Mouse (Mus musculus): ENCODE measurements around the gene Pgd. TPM values are rescaled to one million over a fixed set of nuclear protein-coding genes. Genes with fewer than 3 reads are reported as not detected.
"Not testable (repeated sequence)": the region's sequence is repeated elsewhere in the genome, so short reads cannot be mapped to it uniquely, and the experiment has no call there.

The Pgd gene
- 195 and 210 TPM in 2 replicates for polyA plus RNA-seq (2015; fragmentation: Nextera tagmentation; extraction: Ambion mirVana)

GRCm38 (mm10) chr4:149166215-149166946, at the start of gene Pgd:
Gene Pgd, minus strand, starts transcription at chr4:149166771.
- under 1% methylated on average over 59 of the region's 59 CpGs for WGBS
- H3K36me3 ChIP-seq: peaks cover 5% of the 10 kb centered on the region; the same call in 1 of the 2 replicates

DNA sequence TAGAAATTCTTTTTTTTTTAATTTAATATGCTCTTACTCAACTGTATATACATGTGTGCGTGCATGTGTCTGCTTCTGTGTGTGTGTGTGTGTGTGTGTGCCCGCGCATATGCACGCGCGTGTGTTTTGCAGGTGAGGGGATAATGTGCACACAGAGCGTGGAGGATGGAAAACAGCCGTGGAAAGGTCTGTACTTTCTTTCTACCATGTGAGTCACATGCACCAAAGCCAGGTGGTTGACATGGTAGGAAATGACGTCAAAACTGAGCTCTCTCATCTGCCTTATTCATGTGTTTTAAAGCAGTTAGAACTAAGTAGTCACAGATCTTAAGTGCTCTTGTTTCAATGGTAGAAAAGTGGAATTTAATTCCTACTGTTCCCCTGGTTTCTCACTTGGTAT, 49.4 kb upstream of the Pgd start:
- no peak overlapping the region for H3K4me3 ChIP-seq (replicated peaks)
- H3K9ac ChIP-seq: no peak overlapping the region
- ATAC-seq: no peak
- H3K4me2 ChIP-seq (replicated peaks): no peak overlapping the region
- H3K36me3 ChIP-seq: peaks cover 14% of the 10 kb centered on the region
- no peaks in the 10 kb centered on the region for H3K27me3 ChIP-seq (replicated peaks)
- H3K27ac ChIP-seq: no peak overlapping the region
- no peaks in the 10 kb centered on the region for H3K9me3 ChIP-seq
- WGBS: 82% methylated on average over 9 of the region's 9 CpGs
- peaks cover 12% of the 10 kb centered on the region; the same call in 1 of the 2 replicates for H3K4me1 ChIP-seq (replicated peaks)

More at GRCm38 (mm10) chr4:149166215-149166946, at the start of gene Pgd:
- no peaks in the 10 kb centered on the region for H3K27me3 ChIP-seq (replicated peaks)
- H3K4me3 ChIP-seq (replicated peaks): peak within 1 kb of the TSS; percentile 83
- peaks cover 12% of the 10 kb centered on the region; the same call in 1 of the 2 replicates for H3K4me1 ChIP-seq (replicated peaks)
- H3K9ac ChIP-seq: peak within 1 kb of the TSS; percentile 86
- H3K4me2 ChIP-seq (replicated peaks): peak within 1 kb of the TSS; percentile 81
- peak within 1 kb of the TSS; percentile 88 for H3K27ac ChIP-seq
- peak; percentile 97 for ATAC-seq
- H3K9me3 ChIP-seq: no peaks in the 10 kb centered on the region

DNA sequence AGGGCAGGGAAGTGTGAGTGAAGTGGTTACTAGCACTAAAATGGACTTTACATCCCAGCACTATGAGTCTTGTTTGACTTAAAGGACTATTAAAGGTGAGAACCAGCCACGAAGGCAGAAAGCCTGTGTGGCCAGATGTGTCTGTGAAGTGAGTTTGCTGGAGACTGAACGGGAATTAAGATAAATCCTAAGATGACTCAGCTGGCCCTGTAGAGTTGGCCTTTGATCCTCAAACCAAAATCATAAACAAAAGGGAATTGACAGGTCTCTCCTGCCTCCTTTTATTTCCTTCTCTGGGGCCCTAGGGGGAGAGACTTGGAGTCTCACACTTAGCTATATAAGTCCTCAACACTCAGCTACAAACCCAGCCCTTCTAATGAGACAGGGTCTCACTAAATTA, 48.8 kb upstream of the Pgd start:
- 25% methylated on average over 2 of the region's 2 CpGs for WGBS
- 0 out of 2 replicates have a peak overlapping the region, but pooled peaks have one; percentile 18 for H3K27ac ChIP-seq
- no peaks in the 10 kb centered on the region for H3K9me3 ChIP-seq
- H3K4me3 ChIP-seq (replicated peaks): no peak overlapping the region
- peak; percentile 86 for ATAC-seq
- H3K27me3 ChIP-seq (replicated peaks): no peaks in the 10 kb centered on the region
- peaks cover 12% of the 10 kb centered on the region; the same call in 1 of the 2 replicates for H3K4me1 ChIP-seq (replicated peaks)
- no peak overlapping the region for H3K9ac ChIP-seq
- peaks cover 14% of the 10 kb centered on the region for H3K36me3 ChIP-seq
- H3K4me2 ChIP-seq (replicated peaks): no peak overlapping the region

DNA sequence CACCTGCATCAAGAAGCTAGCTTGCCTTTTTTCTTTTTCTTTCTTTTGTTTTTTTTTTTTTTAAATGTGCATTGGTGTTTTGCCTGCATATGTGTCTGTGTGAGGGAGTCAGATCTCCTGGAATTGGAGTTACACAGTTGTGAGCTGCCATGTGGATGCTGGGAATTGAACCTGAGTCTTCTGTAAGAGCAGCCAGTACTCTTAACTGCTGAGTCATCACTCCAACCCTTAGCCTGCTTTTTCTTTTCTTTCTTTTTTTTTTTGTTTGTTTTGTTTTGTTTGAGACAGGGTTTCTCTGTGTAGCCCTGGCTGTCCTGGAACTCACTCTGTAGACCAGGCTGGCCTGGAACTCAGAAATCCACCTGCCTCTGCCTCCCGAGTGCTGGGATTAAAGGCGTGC, 47.9 kb upstream of the Pgd start:
- H3K4me2 ChIP-seq (replicated peaks); H3K27ac ChIP-seq; H3K9ac ChIP-seq; H3K9me3 ChIP-seq; H3K27me3 ChIP-seq (replicated peaks); ATAC-seq; H3K4me3 ChIP-seq (replicated peaks): not testable (repeated sequence)
- peaks cover 12% of the 10 kb centered on the region; the same call in 1 of the 2 replicates for H3K4me1 ChIP-seq (replicated peaks)
- H3K36me3 ChIP-seq: peaks cover 14% of the 10 kb centered on the region
- WGBS: 91% methylated on average over 2 of the region's 2 CpGs

DNA sequence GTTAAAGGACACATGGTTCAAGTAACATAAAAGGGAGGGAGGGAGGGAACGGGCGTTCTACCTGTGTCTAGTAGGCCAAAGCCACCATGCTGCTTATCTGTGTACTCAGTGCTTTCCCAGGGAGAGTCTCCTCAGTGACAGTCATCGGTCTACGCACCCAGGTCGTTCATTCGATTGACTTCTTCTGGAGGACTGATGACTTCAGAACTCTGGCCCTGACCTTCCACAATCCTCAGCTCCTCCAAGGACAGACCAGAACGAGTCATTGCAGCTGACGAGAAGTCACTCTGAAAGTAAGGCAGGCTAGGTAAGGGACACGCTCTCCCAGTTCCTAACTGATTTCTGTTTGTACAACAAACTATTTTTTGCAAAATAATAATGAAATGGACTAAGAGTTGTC, 46.9 kb upstream of the Pgd start:
- WGBS: 91% methylated on average over 9 of the region's 9 CpGs
- Histone ChIP-seq H3K27me3 (replicated peaks) (no peaks in the 10 kb centered on the region), H3K4me2 (replicated peaks) (no peak overlapping the region), H3K9me3 (no peaks in the 10 kb centered on the region), H3K36me3 (peaks cover 14% of the 10 kb centered on the region), H3K4me1 (replicated peaks) (peaks cover 12% of the 10 kb centered on the region; the same call in 1 of the 2 replicates), H3K27ac (no peak overlapping the region), H3K4me3 (replicated peaks) (no peak overlapping the region), H3K9ac (no peak overlapping the region)
- no peak for ATAC-seq

DNA sequence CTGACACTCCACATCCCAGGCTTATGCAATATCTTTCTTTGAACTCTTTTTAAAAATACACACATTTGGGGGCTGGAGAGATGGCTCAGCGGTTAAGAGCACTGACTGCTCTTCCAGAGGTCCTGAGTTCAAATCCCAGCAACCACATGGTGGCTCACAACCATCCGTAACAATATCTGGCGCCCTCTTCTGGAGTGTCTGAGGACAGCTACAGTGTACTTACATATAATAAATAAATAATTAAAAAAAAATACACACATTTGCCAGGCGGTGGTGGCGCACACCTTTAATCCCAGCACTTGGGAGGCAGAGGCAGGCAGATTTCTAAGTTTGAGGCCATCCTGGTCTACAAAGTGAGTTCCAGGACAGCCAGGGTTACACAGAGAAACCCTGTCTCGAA, 44.9 kb upstream of the Pgd start:
- H3K4me1 ChIP-seq (replicated peaks); H3K9me3 ChIP-seq; ATAC-seq; H3K27ac ChIP-seq; H3K9ac ChIP-seq; H3K27me3 ChIP-seq (replicated peaks); H3K4me2 ChIP-seq (replicated peaks); H3K4me3 ChIP-seq (replicated peaks): not testable (repeated sequence)
- H3K36me3 ChIP-seq: peaks cover 14% of the 10 kb centered on the region
- 89% methylated on average over 6 of the region's 6 CpGs for WGBS

DNA sequence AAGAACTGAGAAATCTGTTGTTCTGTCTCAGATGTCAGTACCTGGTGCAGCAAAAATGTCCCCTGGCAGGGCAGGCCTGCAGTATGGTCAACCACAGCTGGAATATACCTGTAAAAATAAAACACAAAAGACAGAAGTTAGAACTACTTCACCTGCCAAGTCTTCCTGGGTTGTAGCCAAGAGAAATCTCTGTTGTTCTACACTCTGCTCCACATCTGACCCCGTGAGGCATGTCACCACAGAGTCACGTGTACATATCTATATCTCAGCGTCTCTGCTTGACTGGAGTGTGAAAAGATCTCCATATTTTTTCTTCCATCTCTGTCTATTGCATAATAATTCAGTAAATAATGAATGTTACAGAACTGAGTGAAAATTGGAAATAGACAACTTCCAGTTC, 35.9 kb upstream of the Pgd start:
- H3K4me2 ChIP-seq (replicated peaks): no peak overlapping the region
- H3K27ac ChIP-seq: no peak overlapping the region
- H3K9ac ChIP-seq: no peak overlapping the region
- H3K36me3 ChIP-seq: peaks cover 4% of the 10 kb centered on the region; the same call in 1 of the 2 replicates
- no peaks in the 10 kb centered on the region for H3K27me3 ChIP-seq (replicated peaks)
- no peak for ATAC-seq
- H3K9me3 ChIP-seq: no peaks in the 10 kb centered on the region
- H3K4me3 ChIP-seq (replicated peaks): no peak overlapping the region
- no peaks in the 10 kb centered on the region for H3K4me1 ChIP-seq (replicated peaks)
- WGBS: 80% methylated on average over 3 of the region's 3 CpGs

DNA sequence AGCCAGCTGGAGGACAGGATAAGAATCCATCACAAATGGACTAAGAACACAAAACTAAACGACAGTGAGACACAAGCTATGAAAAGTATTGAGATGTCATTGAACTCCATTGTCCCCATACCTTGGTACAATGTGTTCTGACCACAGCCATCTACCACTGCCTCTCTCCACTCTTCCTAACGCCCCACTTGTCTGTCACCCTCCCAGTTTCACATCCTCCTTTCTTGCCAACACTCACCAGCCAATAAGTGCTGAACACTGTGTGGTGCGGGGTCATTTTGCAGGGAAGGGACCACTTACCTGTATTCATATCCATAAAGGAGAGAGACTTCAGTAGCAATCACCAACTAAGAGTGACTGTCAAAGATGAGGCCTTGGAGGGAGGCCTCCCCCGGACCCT, 34.5 kb upstream of the Pgd start:
- no peaks in the 10 kb centered on the region for H3K4me1 ChIP-seq (replicated peaks)
- H3K27ac ChIP-seq: no peak overlapping the region
- H3K9me3 ChIP-seq: no peaks in the 10 kb centered on the region
- 90% methylated on average over 4 of the region's 4 CpGs for WGBS
- H3K27me3 ChIP-seq (replicated peaks): no peaks in the 10 kb centered on the region
- no peak overlapping the region for H3K4me2 ChIP-seq (replicated peaks)
- H3K36me3 ChIP-seq: peaks cover 4% of the 10 kb centered on the region; the same call in 1 of the 2 replicates
- ATAC-seq: no peak
- no peak overlapping the region for H3K4me3 ChIP-seq (replicated peaks)
- H3K9ac ChIP-seq: no peak overlapping the region

- no peak overlapping the region for H3K9ac ChIP-seq
- H3K4me1 ChIP-seq (replicated peaks): no peaks in the 10 kb centered on the region
- H3K27me3 ChIP-seq (replicated peaks): no peaks in the 10 kb centered on the region
- no peak overlapping the region for H3K27ac ChIP-seq
- no peak for ATAC-seq
- H3K4me2 ChIP-seq (replicated peaks): no peak overlapping the region
- no peaks in the 10 kb centered on the region for H3K9me3 ChIP-seq
- H3K36me3 ChIP-seq: peaks cover 4% of the 10 kb centered on the region; the same call in 1 of the 2 replicates
- WGBS: 42% methylated on average over 1 of the region's 1 CpGs
- H3K4me3 ChIP-seq (replicated peaks): no peak overlapping the region
These were observed 30.6 kb upstream of the Pgd start for GRCm38 (mm10) chr4:149197180-149197579.

- H3K9ac ChIP-seq: no peak overlapping the region
- ATAC-seq: no peak
- no peak overlapping the region for H3K4me3 ChIP-seq (replicated peaks)
- 81% methylated on average over 7 of the region's 7 CpGs for WGBS
- no peak overlapping the region for H3K4me2 ChIP-seq (replicated peaks)
- no peaks in the 10 kb centered on the region for H3K27me3 ChIP-seq (replicated peaks)
- H3K4me1 ChIP-seq (replicated peaks): no peaks in the 10 kb centered on the region
- H3K9me3 ChIP-seq: no peaks in the 10 kb centered on the region
- H3K36me3 ChIP-seq: peaks cover 8% of the 10 kb centered on the region; the same call in 1 of the 2 replicates
- H3K27ac ChIP-seq: no peak overlapping the region
These were observed 24.5 kb upstream of the Pgd start for GRCm38 (mm10) chr4:149191103-149191502.

- H3K4me1 ChIP-seq (replicated peaks): no peaks in the 10 kb centered on the region
- no peak overlapping the region for H3K4me3 ChIP-seq (replicated peaks)
- WGBS: 84% methylated on average over 2 of the region's 2 CpGs
- no peak overlapping the region for H3K4me2 ChIP-seq (replicated peaks)
- H3K36me3 ChIP-seq: peaks cover 8% of the 10 kb centered on the region
- H3K27me3 ChIP-seq (replicated peaks): no peaks in the 10 kb centered on the region
- no peak overlapping the region for H3K27ac ChIP-seq
- ATAC-seq: peak; percentile 58; the same call in 1 of the 2 replicates
- H3K9ac ChIP-seq: no peak overlapping the region
- no peaks in the 10 kb centered on the region for H3K9me3 ChIP-seq
These were observed 22.0 kb upstream of the Pgd start for GRCm38 (mm10) chr4:149188563-149188962.

DNA sequence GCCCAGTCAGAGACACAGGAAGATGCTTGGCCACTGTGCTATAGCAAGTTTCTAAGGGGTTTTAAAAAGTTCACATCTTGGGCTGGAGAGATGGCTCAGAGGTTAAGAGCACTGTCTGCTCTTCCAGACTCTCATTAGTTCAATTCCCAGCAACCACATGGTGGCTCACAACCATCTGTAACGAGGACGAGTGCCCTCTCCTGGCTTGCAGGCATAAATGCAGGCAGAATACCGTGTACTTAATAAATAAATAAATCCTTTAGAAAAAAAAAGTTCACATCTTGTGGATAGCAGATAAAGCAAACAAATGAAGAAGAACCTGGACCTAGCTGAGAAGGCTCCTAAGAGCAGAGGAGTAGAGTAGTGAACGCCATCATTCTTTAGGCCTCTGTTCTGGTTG, 16.2 kb upstream of the Pgd start:
- Histone ChIP-seq H3K36me3 (peaks cover 22% of the 10 kb centered on the region), H3K4me3 (replicated peaks) (no peak overlapping the region), H3K27me3 (replicated peaks) (no peaks in the 10 kb centered on the region), H3K27ac (no peak overlapping the region), H3K9ac (no peak overlapping the region), H3K4me1 (replicated peaks) (no peaks in the 10 kb centered on the region; the same call in 1 of the 2 replicates), H3K4me2 (replicated peaks) (no peak overlapping the region), H3K9me3 (no peaks in the 10 kb centered on the region)
- ATAC-seq: no peak
- 54% methylated on average over 4 of the region's 4 CpGs for WGBS

DNA sequence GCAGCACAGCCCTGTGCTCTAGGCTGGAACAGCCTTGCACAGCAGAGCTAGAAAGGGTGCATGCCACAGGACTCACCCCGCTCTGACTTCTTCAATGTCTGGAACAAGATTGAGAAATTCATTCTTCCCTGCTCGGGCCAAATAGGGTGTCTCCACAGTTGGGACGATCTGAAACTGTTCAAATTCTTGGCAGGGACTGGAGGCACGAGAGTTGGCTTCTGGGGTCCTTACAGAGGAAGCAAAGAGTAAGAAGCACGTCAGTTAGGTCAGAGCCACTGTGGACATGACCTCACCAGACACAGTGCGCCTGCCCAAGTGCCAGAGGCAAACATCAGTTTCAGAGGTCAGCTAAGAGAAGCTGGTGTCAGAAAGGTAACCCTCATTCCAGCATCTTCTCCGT, 15.6 kb upstream of the Pgd start:
- Histone ChIP-seq H3K36me3 (peaks cover 16% of the 10 kb centered on the region; the same call in 1 of the 2 replicates), H3K9ac (no peak overlapping the region), H3K4me1 (replicated peaks) (no peaks in the 10 kb centered on the region; the same call in 1 of the 2 replicates), H3K4me3 (replicated peaks) (no peak overlapping the region), H3K27me3 (replicated peaks) (no peaks in the 10 kb centered on the region), H3K4me2 (replicated peaks) (no peak overlapping the region), H3K9me3 (no peaks in the 10 kb centered on the region), H3K27ac (no peak overlapping the region)
- WGBS: 87% methylated on average over 7 of the region's 7 CpGs
- ATAC-seq: no peak
